Mouse (Mus musculus): ENCODE measurements around the gene Rab38.

Rab38 gene

GRCm38 (mm10) chr7:88429786-88430691 is at the start of gene Rab38:
Gene Rab38 (plus strand): TSS chr7:88430273.
- DNase-seq (ENCODE audit: low read depth): no peak

GRCm38 (mm10) chr7:88394568-88394967 is 35.5 kb upstream of the Rab38 start:
- DNase-seq (ENCODE audit: low read depth): no peak

DNA sequence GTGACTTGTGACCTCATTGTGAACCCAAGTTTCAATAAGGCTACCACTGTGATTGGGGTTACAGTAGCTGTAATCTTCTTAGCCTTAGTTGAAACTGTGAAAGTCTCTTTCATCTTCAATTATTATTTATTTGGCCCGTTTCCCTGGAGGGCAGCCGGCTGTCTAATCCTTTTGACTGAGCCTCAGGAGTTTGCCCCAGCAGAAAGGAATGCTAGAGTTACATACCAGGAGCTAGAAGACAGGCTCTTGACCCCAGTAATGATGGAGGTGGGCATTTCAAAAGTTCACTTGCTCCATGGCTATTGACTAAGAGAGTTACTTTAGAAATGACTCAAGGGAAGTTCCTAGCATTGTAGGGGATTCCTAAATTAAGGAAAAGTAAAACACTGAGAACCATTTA is 34.3 kb upstream of the Rab38 start:
- no peak for DNase-seq (ENCODE audit: low read depth)

- DNase-seq (ENCODE audit: low read depth): no peak
Observed at GRCm38 (mm10) chr7:88405311-88405710, 24.8 kb upstream of the Rab38 start.

GRCm38 (mm10) chr7:88406466-88406865 is 23.6 kb upstream of the Rab38 start:
- no peak for DNase-seq (ENCODE audit: low read depth)

GRCm38 (mm10) chr7:88421821-88422220 is 8.3 kb upstream of the Rab38 start:
- DNase-seq (ENCODE audit: low read depth): no peak

DNA sequence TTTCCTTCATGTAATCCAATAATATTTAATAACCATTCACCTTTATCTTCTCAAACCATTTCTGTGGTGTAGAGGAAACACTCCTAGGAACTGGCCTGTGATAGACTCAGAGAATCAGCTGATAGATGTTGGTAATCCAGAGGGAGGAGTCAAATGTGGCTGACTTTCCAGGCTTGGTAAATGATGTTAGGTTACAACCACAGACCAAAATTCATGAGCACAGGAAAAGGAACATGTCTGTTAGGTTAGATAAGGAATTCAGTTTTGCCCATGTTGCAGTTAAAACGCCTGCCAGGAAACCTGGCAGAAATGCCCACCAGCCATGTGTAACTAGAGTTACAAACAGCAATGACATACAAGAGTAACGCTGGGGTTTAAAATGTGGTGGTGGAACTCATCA is 6.2 kb upstream of the Rab38 start:
- no peak for DNase-seq (ENCODE audit: low read depth)

DNA sequence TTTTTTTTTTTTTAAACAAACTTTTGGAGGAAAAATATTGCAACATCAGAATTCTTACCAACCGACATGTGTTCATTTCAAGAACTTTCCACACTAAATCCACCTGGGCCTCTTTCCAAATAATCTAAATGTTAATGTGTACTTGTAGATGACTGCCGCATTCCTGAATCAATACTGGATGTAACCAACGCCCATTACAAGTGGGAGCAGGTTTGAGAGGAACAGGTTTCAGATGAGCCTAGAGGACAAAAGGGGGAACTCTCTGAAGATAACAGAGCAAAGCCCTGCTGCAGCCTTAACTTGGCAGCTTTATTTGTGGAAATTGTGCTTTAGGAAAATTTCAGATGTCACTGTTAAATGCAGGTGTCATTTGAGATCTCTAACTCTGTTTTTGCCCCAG is 4.3 kb upstream of the Rab38 start:
- no peak for DNase-seq (ENCODE audit: low read depth)

GRCm38 (mm10) chr7:88427484-88427883 is 2.6 kb upstream of the Rab38 start:
- DNase-seq (ENCODE audit: low read depth): no peak

GRCm38 (mm10) chr7:88430692-88431084 is 615 bp downstream of the Rab38 start:
- no peak for DNase-seq (ENCODE audit: low read depth)

- DNase-seq (ENCODE audit: low read depth): no peak
Observed at GRCm38 (mm10) chr7:88440301-88440700, 10.2 kb downstream of the Rab38 start.

- no peak for DNase-seq (ENCODE audit: low read depth)
Observed at GRCm38 (mm10) chr7:88442649-88443048, 12.6 kb downstream of the Rab38 start.

DNA sequence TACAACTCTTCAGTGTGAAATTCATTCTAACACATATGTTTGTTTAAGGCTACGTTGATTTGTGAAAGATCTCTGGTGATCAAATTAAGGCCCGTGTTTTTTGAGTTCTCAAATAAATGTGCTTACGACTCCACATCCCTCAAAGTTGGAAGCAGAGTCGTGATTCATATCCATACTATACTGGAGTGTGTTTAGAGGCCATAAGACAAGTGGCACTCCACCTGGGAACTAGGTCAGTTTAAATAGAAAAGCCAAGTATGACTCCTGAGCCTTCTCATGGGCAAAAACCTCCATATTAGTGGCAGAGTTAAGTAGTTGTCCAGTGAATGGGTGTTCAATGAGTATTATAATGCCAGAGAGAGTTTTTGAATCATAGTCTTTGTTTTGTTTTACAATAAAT is 13.4 kb downstream of the Rab38 start:
- DNase-seq (ENCODE audit: low read depth): no peak

GRCm38 (mm10) chr7:88445320-88445903 is 15.3 kb downstream of the Rab38 start:
- no peak for DNase-seq (ENCODE audit: low read depth)

DNA sequence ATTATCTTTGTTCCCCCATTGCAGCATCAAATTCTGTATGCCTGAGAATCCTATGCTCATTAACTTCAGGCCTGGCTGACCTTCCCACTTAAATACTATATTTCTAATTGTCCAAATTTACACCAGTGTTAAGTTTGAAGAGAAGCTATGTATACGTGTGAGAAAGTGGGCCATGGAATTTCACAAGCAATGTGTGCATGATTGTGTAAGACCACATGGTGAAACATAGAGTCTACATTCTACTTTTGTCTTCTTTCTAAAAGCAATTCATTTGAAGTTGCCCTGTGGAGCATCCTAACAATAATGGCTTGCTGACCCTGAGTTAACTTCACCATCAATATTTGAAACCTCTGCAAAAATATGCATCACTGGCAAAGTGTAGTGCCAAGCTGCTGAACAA is 23.2 kb downstream of the Rab38 start:
- no peak for DNase-seq (ENCODE audit: low read depth)

- no peak for DNase-seq (ENCODE audit: low read depth)
Observed at GRCm38 (mm10) chr7:88457827-88458226, 27.8 kb downstream of the Rab38 start.

DNA sequence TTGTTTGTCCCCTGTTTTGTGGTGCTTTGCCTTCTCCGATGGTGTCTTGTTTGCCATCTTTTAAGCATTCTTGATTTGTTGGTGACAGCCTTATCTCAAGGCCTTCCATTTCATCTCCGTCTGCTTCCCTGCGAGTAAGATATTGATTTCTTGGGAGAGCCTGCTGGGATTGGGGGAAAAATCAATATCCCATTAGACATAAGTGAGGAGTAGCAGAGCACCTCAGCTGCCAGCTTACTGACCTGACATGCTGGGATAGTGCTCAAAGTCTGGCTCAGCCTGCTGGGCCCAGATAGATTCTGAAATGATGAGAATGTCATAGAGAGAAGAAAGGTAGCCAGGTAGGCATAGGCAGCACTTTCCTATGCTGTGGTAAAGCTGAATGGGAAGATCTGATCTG is 37.7 kb downstream of the Rab38 start:
- no peak for DNase-seq (ENCODE audit: low read depth)

DNA sequence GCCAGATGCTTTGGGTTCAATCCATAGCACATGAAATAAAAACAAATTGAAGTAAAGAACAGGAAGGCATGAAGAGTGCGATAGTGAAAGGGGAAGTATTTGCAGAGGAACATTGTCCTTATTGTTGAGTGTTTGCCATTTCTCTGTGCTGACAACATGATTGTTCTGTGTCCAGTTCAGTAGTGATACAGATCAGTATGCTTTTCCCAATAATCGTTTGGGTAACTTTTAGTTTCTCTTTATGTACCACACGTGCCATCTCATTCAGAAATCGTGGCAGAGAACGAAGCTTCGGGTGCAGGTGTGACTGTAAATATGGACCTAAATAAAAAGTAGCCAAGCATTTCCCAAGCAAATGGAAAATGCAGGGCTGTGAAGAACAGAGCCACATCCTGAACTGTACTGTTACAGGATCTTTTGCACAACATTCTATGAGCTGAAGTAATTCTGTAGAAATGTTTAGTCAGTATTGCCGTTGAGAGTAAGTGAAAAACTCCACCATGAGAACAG is 52.1 kb downstream of the Rab38 start:
- no peak for DNase-seq (ENCODE audit: low read depth)

- no peak for DNase-seq (ENCODE audit: low read depth)
Observed at GRCm38 (mm10) chr7:88482628-88483027, 52.6 kb downstream of the Rab38 start.

- DNase-seq (ENCODE audit: low read depth): no peak
Observed at GRCm38 (mm10) chr7:88491020-88491419, 60.9 kb downstream of the Rab38 start.

DNA sequence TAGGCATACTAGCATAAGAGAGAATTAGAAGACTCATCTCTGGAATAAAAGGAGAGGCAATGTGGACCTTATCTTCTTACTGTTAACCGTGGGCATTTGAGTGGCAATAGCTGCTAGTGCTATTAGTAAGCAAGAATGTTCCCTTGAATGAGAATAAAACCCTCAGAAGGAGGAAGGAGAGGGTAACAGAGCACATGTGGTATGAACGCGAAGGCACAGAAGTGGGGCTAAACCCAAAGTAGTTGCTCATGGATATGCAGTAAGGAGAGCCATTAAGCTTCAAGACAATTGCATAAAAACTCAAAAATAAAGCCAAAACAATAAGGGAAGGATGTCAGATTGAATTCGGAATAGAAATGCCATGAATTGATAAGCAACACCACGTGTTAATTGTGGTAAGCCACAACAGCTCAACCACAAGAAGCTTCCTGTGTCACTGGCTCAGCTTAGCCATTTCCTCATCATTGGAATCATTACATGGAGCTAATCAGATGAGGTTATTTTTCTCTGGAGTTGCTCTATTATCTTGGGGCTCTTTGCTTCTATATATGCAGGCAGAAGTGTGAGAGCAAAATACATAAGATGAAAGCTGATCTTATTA is 72.2 kb downstream of the Rab38 start:
- DNase-seq (ENCODE audit: low read depth): no peak

- no peak for DNase-seq (ENCODE audit: low read depth)
Observed at GRCm38 (mm10) chr7:88509748-88510147, 79.7 kb downstream of the Rab38 start.

- DNase-seq (ENCODE audit: low read depth): peak; percentile 22
Observed at GRCm38 (mm10) chr7:88522481-88522880, 92.4 kb downstream of the Rab38 start.

Data from NIH3T3 (cell line).